Mouse (Mus musculus): Measurements from ENCODE around the gene Gramd1c. TPM values are rescaled to one million over a fixed set of nuclear protein-coding genes. Genes with fewer than 3 reads are reported as not detected.
A peak's percentile ranks its signal among the peaks of the same experiment; 100 is the strongest.

Gene Gramd1c
- polyA plus RNA-seq, 1 experiment, result 1.9 TPM

GRCm38 (mm10) chr16:43979328-43980109 is 83.6 kb downstream of the Gramd1c start, which contains the start of gene Zdhhc23:
Gene Zdhhc23 (minus strand): TSS chr16:43979791.
- peak; percentile 33 for DNase-seq (ENCODE audit: low read depth)
- TF ChIP-seq POLR2A (IDR thresholded peaks at IDR 0.05; ENCODE audit: borderline replicate concordance, extremely low read depth, insufficient read depth, insufficient read length, poor library complexity, severe bottlenecking) (no peak), CTCF (IDR thresholded peaks at IDR 0.05; ENCODE audit: borderline replicate concordance, extremely low read depth, insufficient read depth, insufficient read length) (no peak)

- peak; percentile 32 for DNase-seq (ENCODE audit: low read depth)
- TF ChIP-seq POLR2A (IDR thresholded peaks at IDR 0.05; ENCODE audit: borderline replicate concordance, extremely low read depth, insufficient read depth, insufficient read length, poor library complexity, severe bottlenecking), result no peak
- TF ChIP-seq CTCF (IDR thresholded peaks at IDR 0.05; ENCODE audit: borderline replicate concordance, extremely low read depth, insufficient read depth, insufficient read length), result no peak
These were observed 84.2 kb downstream of the Gramd1c start for GRCm38 (mm10) chr16:43979010-43979327.

- DNase-seq (ENCODE audit: low read depth), result no peak
- TF ChIP-seq POLR2A (IDR thresholded peaks at IDR 0.05; ENCODE audit: borderline replicate concordance, extremely low read depth, insufficient read depth, insufficient read length, poor library complexity, severe bottlenecking) (no peak), CTCF (IDR thresholded peaks at IDR 0.05; ENCODE audit: borderline replicate concordance, extremely low read depth, insufficient read depth, insufficient read length) (no peak)
These were observed 89.4 kb downstream of the Gramd1c start for GRCm38 (mm10) chr16:43973606-43974220.

- no peak for DNase-seq (ENCODE audit: low read depth)
- no peak for TF ChIP-seq CTCF (IDR thresholded peaks at IDR 0.05; ENCODE audit: borderline replicate concordance, extremely low read depth, insufficient read depth, insufficient read length)
- TF ChIP-seq POLR2A (IDR thresholded peaks at IDR 0.05; ENCODE audit: borderline replicate concordance, extremely low read depth, insufficient read depth, insufficient read length, poor library complexity, severe bottlenecking), result no peak
These were observed 90.0 kb downstream of the Gramd1c start for GRCm38 (mm10) chr16:43973147-43973546.

- DNase-seq (ENCODE audit: low read depth), result no peak
- TF ChIP-seq CTCF (IDR thresholded peaks at IDR 0.05; ENCODE audit: borderline replicate concordance, extremely low read depth, insufficient read depth, insufficient read length) (no peak), POLR2A (IDR thresholded peaks at IDR 0.05; ENCODE audit: borderline replicate concordance, extremely low read depth, insufficient read depth, insufficient read length, poor library complexity, severe bottlenecking) (no peak)
These were observed 90.8 kb downstream of the Gramd1c start for GRCm38 (mm10) chr16:43972391-43972790.

- TF ChIP-seq POLR2A (IDR thresholded peaks at IDR 0.05; ENCODE audit: borderline replicate concordance, extremely low read depth, insufficient read depth, insufficient read length, poor library complexity, severe bottlenecking) (no peak), CTCF (IDR thresholded peaks at IDR 0.05; ENCODE audit: borderline replicate concordance, extremely low read depth, insufficient read depth, insufficient read length) (no peak)
- DNase-seq (ENCODE audit: low read depth), result no peak
These were observed 91.4 kb downstream of the Gramd1c start for GRCm38 (mm10) chr16:43971741-43972140.

- DNase-seq (ENCODE audit: low read depth), result no peak
- TF ChIP-seq CTCF (IDR thresholded peaks at IDR 0.05; ENCODE audit: borderline replicate concordance, extremely low read depth, insufficient read depth, insufficient read length) (no peak), POLR2A (IDR thresholded peaks at IDR 0.05; ENCODE audit: borderline replicate concordance, extremely low read depth, insufficient read depth, insufficient read length, poor library complexity, severe bottlenecking) (no peak)
These were observed 92.0 kb downstream of the Gramd1c start for GRCm38 (mm10) chr16:43971189-43971588.

GRCm38 (mm10) chr16:43970426-43970825 is 92.7 kb downstream of the Gramd1c start:
- no peak for DNase-seq (ENCODE audit: low read depth)
- TF ChIP-seq POLR2A (IDR thresholded peaks at IDR 0.05; ENCODE audit: borderline replicate concordance, extremely low read depth, insufficient read depth, insufficient read length, poor library complexity, severe bottlenecking) (no peak), CTCF (IDR thresholded peaks at IDR 0.05; ENCODE audit: borderline replicate concordance, extremely low read depth, insufficient read depth, insufficient read length) (no peak)

- DNase-seq (ENCODE audit: low read depth), result peak; percentile 81
- TF ChIP-seq POLR2A (IDR thresholded peaks at IDR 0.05; ENCODE audit: borderline replicate concordance, extremely low read depth, insufficient read depth, insufficient read length, poor library complexity, severe bottlenecking) (no peak), CTCF (IDR thresholded peaks at IDR 0.05; ENCODE audit: borderline replicate concordance, extremely low read depth, insufficient read depth, insufficient read length) (no peak)
These were observed 97.3 kb downstream of the Gramd1c start for GRCm38 (mm10) chr16:43965781-43966389.

GRCm38 (mm10) chr16:43963780-43964179 is 99.4 kb downstream of the Gramd1c start:
- TF ChIP-seq POLR2A (IDR thresholded peaks at IDR 0.05; ENCODE audit: borderline replicate concordance, extremely low read depth, insufficient read depth, insufficient read length, poor library complexity, severe bottlenecking), result no peak
- TF ChIP-seq CTCF (IDR thresholded peaks at IDR 0.05; ENCODE audit: borderline replicate concordance, extremely low read depth, insufficient read depth, insufficient read length), result no peak

GRCm38 (mm10) chr16:43963291-43963690 is 99.9 kb downstream of the Gramd1c start:
- no peak for TF ChIP-seq POLR2A (IDR thresholded peaks at IDR 0.05; ENCODE audit: borderline replicate concordance, extremely low read depth, insufficient read depth, insufficient read length, poor library complexity, severe bottlenecking)
- DNase-seq (ENCODE audit: low read depth), result no peak

More at GRCm38 (mm10) chr16:43963780-43964179, 99.4 kb downstream of the Gramd1c start:
- peak; percentile 37 for DNase-seq (ENCODE audit: low read depth)

Measured in brain, embryonic 14.5 days (tissue).